Mouse (Mus musculus) left cerebral cortex, adult 8-10 months (tissue): Measurements from ENCODE around the gene Ccdc71. TPM values are rescaled to one million over a fixed set of nuclear protein-coding genes. Genes with fewer than 3 reads are reported as not detected.

ENCODE experiments used
- DNase-seq, 2 experiments: peaks; one replicate each; pipeline ENCODE4 v3.0.0; 2022; ENCODE audit warnings: low spot score in 2 of 2
- total RNA-seq, 4 experiments: library from RNA; stranded (reverse); gene quantifications; 2 replicates each; pipeline ENCODE4 v1.2.4; 2022

The Ccdc71 gene
- total RNA-seq, 4 experiments from 2014 or later: 35.8 to 46.5 (median 38.4) TPM

DNA sequence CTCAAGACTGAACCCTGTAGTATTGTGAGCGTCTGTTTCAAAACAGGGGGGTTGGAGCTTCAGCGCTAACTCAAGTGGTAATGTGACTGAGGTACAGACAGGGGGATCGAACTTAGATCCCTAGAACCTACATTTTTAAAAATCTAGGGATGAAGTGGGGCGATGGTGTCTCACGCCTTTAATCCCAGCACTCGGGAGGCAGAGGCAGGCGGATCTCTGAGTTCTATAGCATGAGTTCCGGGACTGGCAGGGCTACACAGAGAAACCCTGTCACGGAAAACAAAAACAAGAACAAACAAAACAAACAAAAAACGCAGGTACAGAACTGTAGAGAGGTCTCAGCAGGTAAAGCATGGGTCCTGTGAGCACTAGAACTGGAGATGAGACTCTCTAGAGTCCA lies 3.4 kb upstream of the Ccdc71 start:
- DNase-seq: no peak

DNA sequence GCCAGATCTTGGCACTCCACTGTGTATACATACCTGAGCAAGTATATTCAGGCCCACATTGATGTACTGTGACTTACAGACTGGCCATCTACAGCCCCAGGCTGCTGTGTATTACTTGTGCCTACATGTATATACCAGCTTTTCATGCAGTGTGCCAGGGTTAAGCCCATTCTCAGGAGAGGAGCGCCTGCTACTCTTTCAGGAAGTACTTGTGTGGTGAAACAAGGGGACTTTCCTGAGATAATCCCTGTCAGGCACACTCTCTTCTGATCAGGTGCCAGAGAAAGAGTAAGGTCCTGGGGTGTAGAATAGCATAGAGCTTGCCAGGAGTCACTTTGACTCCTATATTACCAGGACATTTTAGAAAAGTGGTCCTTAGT lies 398 bp upstream of the Ccdc71 start:
- DNase-seq: no peak

DNA sequence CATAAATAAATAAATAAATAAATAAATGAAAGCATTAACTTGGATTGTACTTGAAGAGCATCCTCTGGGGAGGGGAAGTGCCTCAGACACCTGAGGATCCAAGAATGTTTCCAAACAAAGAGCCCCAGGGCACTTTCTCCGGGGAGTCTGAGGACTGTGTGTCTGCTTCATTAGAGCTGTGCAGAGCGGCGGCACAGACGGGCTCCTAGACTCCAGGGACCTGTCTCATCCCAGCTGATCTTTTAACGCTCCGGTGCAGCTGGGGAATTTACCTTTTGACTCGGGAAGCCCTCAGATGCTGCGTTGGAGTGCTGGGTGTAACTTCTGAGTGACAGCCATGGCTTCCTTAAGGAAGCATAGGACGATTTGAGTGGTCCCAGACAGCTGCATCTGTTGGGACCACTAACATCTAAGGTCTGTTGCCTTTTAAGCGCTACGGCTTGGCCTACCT lies 879 bp downstream of the Ccdc71 start, which contains the start of gene Klhdc8b:
Klhdc8b (minus strand) TSS at position 401 of the 451 bp plus-strand sequence.
- DNase-seq: no peak

DNA sequence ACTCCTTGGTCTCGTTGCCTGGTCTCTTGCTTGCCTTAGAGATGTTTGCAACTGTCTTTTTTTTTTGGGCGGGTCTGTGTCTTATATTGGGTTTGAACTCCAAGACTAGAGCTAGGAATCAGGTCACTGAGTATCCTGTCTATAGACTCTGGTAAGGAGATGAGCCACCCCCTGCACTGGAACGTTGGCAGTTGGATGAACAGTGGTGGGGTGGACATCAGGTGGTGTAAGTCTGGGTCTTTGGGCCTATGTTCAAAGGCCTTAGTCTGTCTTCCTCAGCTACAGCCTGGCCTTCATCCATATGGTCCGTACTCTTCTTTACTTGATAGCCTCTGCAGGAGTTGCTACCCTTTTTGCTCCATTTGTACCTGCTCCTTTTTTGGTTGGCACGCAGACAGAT lies 1.3 kb downstream of the Ccdc71 start:
- DNase-seq: no peak

DNA sequence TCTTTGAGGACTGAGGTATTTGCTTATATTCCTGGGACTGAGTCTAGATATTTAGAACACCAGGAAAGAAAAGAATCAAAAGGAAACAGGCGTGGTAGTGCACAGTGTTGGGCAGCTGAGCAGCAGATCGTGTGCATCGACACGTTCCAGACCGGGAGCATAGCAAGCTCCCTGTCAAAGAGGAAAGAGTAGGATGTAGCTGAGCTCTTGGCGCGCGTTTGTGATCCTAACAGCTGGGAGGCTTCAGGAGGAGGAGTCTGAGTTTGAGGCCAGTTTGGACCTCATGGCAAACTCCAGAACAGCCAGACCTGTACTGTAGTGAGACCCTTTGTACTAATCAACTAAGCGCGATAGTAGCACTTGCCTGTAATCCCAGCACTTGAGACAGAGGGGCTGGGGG lies 1.9 kb downstream of the Ccdc71 start:
- DNase-seq: no peak

GRCm38 (mm10) chr9:108463713-108464112 lies 3.4 kb downstream of the Ccdc71 start:
- no peak for DNase-seq

GRCm38 (mm10) chr9:108466219-108466618 lies 5.9 kb downstream of the Ccdc71 start:
- no peak for DNase-seq

- DNase-seq: no peak
Measured at GRCm38 (mm10) chr9:108469430-108469829, 9.1 kb downstream of the Ccdc71 start.

DNA sequence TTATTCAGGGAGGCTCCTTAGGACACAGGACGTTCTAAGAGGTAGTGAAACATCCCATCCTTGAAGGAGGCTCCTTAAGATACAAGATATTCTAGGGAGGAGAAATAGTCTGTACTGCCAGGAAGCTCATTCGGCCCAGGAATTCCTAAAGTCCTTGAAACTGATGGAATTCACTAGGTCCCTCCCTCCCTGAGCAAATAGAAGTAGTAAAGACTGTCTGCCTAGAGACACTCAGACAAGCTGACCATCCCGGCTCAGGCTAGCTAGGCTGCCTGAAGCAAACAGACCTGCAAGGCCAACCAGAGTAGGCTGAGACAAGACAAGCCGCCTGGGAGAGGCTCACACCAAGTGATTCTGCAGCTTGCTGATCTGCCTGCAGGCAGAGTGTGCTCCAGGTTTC lies 9.5 kb downstream of the Ccdc71 start:
- no peak for DNase-seq

- no peak for DNase-seq
Measured at GRCm38 (mm10) chr9:108474528-108474927, 14.2 kb downstream of the Ccdc71 start.

DNA sequence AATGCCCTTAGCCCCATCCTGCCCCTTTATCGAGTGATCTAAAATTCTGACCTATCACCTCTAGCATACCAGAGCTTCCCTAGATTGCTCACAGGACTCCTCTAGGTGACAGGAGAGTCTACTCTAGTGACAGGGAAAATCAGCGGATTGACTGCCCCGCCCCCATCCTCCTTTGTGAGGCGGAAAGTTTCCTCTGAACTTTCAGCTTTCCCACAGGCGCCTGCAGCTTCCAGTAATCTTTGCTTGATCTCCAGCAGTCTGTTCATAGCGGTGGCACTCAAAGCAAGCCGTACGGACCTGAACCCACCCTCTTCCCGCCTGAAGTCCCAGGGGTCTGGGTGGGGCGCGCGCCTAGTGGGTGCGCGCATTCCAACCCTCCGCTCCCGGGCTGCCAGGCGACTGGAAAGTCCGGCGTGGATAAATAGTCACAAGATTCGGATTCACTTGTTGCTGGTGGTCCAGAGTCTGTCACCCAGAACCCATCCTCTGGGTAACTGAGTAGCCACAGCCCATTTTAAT lies 18.4 kb downstream of the Ccdc71 start:
- DNase-seq: no peak

DNA sequence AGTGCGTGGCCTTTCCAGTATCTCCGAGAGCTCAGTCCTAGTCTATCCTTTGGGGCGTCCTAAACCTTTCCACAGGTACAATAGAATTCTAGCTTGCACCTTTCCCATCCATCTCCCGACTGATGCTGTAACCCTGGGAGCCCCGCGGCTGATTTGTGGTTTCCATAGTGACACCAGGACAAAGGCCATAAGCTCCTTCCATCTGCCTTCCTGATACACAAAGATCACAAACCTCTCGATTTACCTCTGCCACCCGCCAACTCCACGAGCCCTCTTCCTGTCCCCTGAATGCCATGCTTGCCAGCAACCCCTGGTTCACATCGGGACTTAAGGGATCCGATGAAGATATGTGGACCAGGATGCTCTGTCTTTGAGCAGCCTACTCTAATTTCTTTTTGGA lies 18.9 kb downstream of the Ccdc71 start:
- DNase-seq: no peak

DNA sequence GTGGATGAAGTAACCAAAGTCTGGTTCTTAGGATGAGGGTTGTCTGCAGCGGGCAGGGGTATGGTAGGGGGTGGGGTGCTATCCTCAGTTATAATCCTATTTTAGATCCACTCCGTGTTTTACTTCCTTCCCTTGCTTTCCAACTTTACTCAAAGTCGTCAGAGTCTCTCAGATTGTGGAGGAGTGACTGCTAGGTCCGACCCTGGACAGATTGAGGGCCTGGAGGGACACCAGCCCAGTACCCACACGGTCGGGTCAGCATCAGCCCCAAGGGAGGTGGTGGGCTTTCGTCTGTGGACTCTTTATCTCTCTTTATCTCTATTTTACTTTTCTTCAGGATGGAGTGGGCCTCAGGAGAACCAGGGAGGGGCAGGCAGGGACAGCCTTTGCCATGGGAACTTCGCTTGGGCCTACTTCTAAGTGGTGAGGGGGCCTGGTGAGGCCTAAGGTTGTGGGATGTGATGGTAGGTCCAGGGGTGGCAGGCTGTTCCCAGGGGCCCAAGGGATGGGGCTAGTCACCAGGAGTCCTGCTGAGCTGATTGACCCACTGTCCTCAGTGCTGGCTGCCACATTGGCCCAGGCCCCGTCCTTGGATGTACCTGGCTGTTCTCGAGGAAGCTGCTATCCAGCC lies 19.5 kb downstream of the Ccdc71 start, which contains the start of gene Lamb2:
Lamb2 (plus strand) TSS at position 16 of the 631 bp plus-strand sequence.
- no peak for DNase-seq

DNA sequence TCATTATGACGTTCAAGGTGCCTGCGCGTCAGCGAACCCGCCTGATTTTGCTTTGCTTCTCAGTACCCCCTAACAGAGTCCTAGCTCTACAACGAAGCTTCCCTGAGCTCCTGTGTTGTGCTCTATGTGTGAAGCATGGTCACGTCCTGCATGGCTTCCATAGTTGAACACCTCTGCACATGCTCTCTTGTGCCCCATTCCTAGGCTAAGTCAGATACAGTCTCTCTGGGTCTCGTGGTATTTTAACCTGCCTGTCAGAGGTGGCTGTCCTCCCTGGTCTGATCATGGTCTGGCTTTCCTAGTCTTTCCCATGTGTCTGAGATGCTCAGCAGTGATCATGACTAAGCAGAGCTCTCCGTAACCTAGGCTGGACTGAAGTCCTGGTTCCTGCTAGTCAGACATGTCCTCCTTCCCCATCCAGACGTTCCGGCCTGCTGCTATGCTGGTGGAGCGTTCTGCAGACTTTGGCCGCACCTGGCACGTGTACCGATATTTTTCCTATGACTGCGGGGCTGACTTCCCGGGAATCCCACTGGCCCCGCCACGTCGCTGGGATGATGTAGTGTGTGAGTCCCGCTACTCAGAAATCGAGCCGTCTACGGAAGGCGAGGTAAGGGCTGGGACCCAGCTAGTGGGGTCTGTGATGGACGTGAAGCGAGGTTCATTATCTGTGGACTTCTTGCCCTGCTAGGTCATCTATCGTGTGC lies 20.6 kb downstream of the Ccdc71 start:
- no peak for DNase-seq

GRCm38 (mm10) chr9:108481520-108482210 lies 21.3 kb downstream of the Ccdc71 start:
- no peak for DNase-seq

DNA sequence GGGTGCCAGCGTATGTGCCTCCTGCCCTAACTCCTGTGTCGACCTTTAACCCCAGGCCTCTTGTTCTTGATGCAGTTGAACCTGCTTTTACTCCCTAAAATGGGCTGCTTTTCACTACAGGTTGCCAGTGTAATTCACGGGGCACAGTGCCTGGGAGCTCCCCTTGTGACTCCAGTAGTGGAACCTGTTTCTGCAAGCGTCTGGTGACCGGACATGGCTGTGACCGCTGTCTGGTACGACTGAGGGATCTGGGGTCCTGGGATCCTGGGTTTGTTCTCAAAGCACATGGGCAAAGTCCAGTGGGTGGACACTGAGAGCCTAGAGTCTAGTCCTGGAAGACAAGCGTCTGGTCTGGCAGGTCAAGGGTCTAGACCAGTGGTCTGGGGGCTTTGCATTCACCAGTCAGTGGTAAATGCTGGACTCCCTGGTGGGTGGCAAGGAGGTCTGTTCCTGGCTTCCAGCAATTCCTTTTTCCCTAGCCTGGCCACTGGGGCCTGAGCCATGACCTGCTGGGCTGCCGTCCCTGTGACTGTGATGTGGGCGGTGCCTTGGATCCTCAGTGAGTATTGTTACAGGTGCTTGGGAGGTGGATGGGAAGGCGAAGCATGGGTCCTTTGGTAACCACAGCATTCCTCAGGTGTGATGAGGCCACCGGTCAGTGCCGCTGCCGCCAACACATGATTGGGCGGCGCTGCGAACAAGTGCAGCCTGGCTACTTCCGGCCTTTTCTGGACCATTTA lies 22.9 kb downstream of the Ccdc71 start:
- no peak for DNase-seq

- DNase-seq: no peak
Measured at GRCm38 (mm10) chr9:108484021-108484420, 23.7 kb downstream of the Ccdc71 start.

DNA sequence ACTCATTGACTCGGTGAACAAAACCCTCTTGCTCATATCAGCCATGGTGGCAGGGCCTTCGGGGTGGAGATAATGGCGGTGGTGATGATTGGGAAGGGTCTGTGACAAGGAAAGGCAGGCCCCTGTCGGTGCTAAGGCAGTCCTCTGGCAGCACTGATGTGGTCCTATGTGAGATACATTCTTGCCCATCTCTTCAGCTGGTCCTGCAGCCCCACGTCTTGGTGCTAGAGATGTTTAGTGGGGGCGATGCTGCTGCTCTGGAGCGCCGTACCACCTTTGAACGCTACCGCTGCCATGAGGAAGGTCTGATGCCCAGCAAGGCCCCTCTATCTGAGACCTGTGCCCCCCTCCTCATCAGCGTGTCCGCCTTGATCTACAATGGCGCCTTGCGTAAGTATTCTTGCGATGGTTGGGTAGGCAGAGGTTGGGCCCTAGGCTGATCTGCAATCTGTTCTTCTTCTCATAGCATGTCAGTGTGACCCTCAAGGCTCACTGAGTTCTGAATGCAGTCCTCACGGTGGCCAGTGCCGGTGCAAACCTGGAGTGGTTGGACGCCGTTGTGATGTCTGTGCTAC lies 25.1 kb downstream of the Ccdc71 start:
- no peak for DNase-seq

GRCm38 (mm10) chr9:108486973-108487530 lies 26.7 kb downstream of the Ccdc71 start:
- DNase-seq: no peak

DNA sequence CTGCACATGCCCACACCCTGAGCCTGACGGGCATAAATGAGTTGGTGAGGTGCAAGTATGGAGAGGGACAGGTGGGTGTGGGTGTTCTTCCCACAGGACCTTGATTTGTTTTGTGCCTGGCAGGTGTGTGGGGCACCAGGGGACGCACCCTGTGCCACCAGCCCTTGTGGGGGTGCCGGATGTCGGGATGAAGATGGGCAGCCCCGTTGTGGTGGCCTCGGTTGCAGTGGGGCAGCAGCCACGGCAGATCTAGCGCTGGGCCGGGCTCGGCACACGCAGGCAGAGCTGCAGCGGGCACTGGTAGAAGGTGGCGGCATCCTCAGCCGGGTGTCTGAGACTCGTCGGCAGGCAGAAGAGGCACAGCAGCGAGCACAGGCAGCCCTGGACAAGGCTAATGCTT lies 28.1 kb downstream of the Ccdc71 start:
- no peak for DNase-seq

DNA sequence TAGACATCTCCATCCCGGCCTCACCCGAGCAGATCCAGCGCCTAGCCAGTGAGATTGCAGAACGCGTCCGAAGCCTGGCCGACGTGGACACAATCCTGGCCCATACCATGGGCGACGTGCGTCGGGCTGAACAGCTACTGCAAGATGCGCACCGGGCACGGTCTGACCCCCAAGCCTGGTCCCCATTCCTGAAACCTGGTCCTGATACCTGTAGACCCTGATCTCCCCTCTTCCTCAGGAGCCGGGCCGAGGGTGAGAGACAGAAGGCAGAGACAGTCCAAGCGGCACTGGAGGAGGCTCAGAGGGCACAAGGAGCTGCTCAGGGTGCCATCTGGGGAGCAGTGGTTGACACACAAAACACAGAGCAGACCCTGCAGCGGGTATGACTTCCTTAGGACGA lies 28.9 kb downstream of the Ccdc71 start:
- no peak for DNase-seq
